Comparison of ENCODE assay signal across 8 mouse cellular contexts in genomic region chr15:82922052-82922451, GRCm38 (mm10).
DNase-seq lines count a peak whose midpoint lies in the region; ATAC-seq and TF ChIP-seq lines count a peak whose summit lies in the region.

No protein-coding gene starts in this region.

- no peak for TF ChIP-seq POLR2A in heart, adult 2 months (IDR thresholded peaks at IDR 0.05; ENCODE audit: insufficient read depth, low read depth, low read length)

- ATAC-seq in megakaryocyte, adult 5-6 weeks (ENCODE audit: poor library complexity, severe bottlenecking) = no peak
- peak; percentile 64 for ATAC-seq in midbrain, postnatal 0 days (ENCODE audit: low FRiP score)

- intact Hi-C loops in heart, adult 2 months (cut with DNase I) = no loop called here
- intact Hi-C loops in left cerebral cortex, postnatal 4 days (cut with DNase I) = no loop called here

- H3K36me3 ChIP-seq in megakaryocyte, embryonic 14.5 days (replicated peaks; ENCODE audit: low read length) = no peaks in the 10 kb centered on the region
- H3K36me3 ChIP-seq in heart, adult 2 months (ENCODE audit: control insufficient read depth, insufficient read depth, low read length) = no peaks in the 10 kb centered on the region
- H3K36me3 ChIP-seq in midbrain, postnatal 0 days (ENCODE audit: insufficient read depth, low read length) = no peaks in the 10 kb centered on the region

- no peak overlapping the region for H3K27ac ChIP-seq in heart, adult 2 months
- 0 out of 2 replicates have a peak overlapping the region, but pooled peaks have one; percentile 43 for H3K27ac ChIP-seq in midbrain, postnatal 0 days (ENCODE audit: low read depth, low read length)

- no peaks in the 10 kb centered on the region for H3K79me2 ChIP-seq in heart, adult 2 months (replicated peaks; ENCODE audit: control insufficient read depth, insufficient read depth, low read length)

- H3K9ac ChIP-seq in heart, adult 2 months (ENCODE audit: low read depth, low read length) = no peak overlapping the region
- H3K9ac ChIP-seq in midbrain, postnatal 0 days (replicated peaks; ENCODE audit: low read length, poor library complexity, severe bottlenecking) = 0 out of 2 replicates have a peak overlapping the region, but pooled peaks have one; percentile 14

- TF ChIP-seq EP300 in heart, adult 2 months (IDR thresholded peaks at IDR 0.05; ENCODE audit: insufficient read depth, low read depth, low read length) = no peak

- peak overlapping the region; percentile 46 for H3K4me3 ChIP-seq in megakaryocyte, embryonic 14.5 days (replicated peaks)
- H3K4me3 ChIP-seq in heart, adult 2 months = no peak overlapping the region
- H3K4me3 ChIP-seq in midbrain, postnatal 0 days (ENCODE audit: low read depth, low read length) = no peak overlapping the region

- WGBS in heart, adult 2 months = 5% methylated on average over 12 of the region's 12 CpGs
- WGBS in midbrain, postnatal 0 days = 19% methylated on average over 12 of the region's 12 CpGs

- no peak for TF ChIP-seq CTCF in heart, adult 2 months (IDR thresholded peaks at IDR 0.05)
- peak; percentile 9 for TF ChIP-seq CTCF in midbrain, postnatal 0 days (IDR thresholded peaks at IDR 0.05)

- H3K4me1 ChIP-seq in megakaryocyte, embryonic 14.5 days = peaks cover 34% of the 10 kb centered on the region
- no peaks in the 10 kb centered on the region for H3K4me1 ChIP-seq in heart, adult 2 months (ENCODE audit: control insufficient read depth, insufficient read depth, low read length)
- H3K4me1 ChIP-seq in midbrain, postnatal 0 days (ENCODE audit: insufficient read depth, low read length) = peaks cover 66% of the 10 kb centered on the region

- H3K4me2 ChIP-seq in midbrain, postnatal 0 days (ENCODE audit: low read depth, low read length, poor library complexity, severe bottlenecking) = peak overlapping the region; percentile 13; the same call in 1 of the 2 replicates

- H3K27me3 ChIP-seq in megakaryocyte, embryonic 14.5 days (replicated peaks) = peaks cover 96% of the 10 kb centered on the region
- peaks cover 2% of the 10 kb centered on the region; the same call in 1 of the 2 replicates for H3K27me3 ChIP-seq in heart, adult 2 months (ENCODE audit: control insufficient read depth, insufficient read depth, low read length)
- H3K27me3 ChIP-seq in midbrain, postnatal 0 days (ENCODE audit: insufficient read depth, low read length) = no peaks in the 10 kb centered on the region

- DNase-seq in cerebellum, postnatal 4 days (ENCODE audit: low spot score in 2 of 2) = peak; percentile 98 to 100
- peak; percentile 75 to 81 for DNase-seq in heart, adult 2 months
- peak; percentile 86 for DNase-seq in kidney, adult 18-20 months
- peak; percentile 99 for DNase-seq in left cerebral cortex, postnatal 4 days
- DNase-seq in midbrain, postnatal 0 days (ENCODE audit: low spot score) = peak; percentile 93
- peak; percentile 85 for DNase-seq in testis, postnatal 10 days (ENCODE audit: low spot score)

- H3K9me3 ChIP-seq in megakaryocyte, embryonic 14.5 days = no peaks in the 10 kb centered on the region
- no peaks in the 10 kb centered on the region for H3K9me3 ChIP-seq in midbrain, postnatal 0 days (ENCODE audit: low read length)
